Mouse (Mus musculus) MEL (cell line): Measurements from ENCODE around the gene Ccdc180. TPM values are rescaled to one million over a fixed set of nuclear protein-coding genes. Genes with fewer than 3 reads are reported as not detected.

Experiments used
- DNase-seq: peaks from one replicate; pipeline ENCODE4 v3.0.0; 2011; ENCODE audit warnings: low read depth, low spot score
- H3K27ac ChIP-seq: 2 replicates; pipeline ENCODE4 v1.5.1; 2012; ENCODE audit warnings: low read depth, mild to moderate bottlenecking, control low read depth, low read length, moderate library complexity; ENCODE audit not compliant: control insufficient read depth
- H3K27me3 ChIP-seq, 2 experiments: fragments of 150-350 bp in 1 of 2; sonication (generic) in 1 of 2; 2 replicates each; pipeline ENCODE4 v1.6.1; 2012; ENCODE audit warnings: low read length in 2 of 2, mild to moderate bottlenecking in 2 of 2, improper control_type of control experiment in 1 of 2, moderate library complexity in 1 of 2; ENCODE audit not compliant: insufficient read depth in 2 of 2, control insufficient read depth in 1 of 2
- H3K36me3 ChIP-seq, 2 experiments: 2 replicates each; pipeline ENCODE4 v1.6.1; 2012 to 2014; ENCODE audit warnings: low read length in 2 of 2, improper control_type of control experiment in 1 of 2, inconsistent platforms in 1 of 2, mild to moderate bottlenecking in 1 of 2; ENCODE audit not compliant: insufficient read depth in 2 of 2, control insufficient read depth in 1 of 2
- H3K4me1 ChIP-seq, 2 experiments: fragments of 150-350 bp in 1 of 2; sonication (generic) in 1 of 2; 2 replicates each; pipeline ENCODE4 v1.6.1; 2012; ENCODE audit warnings: low read length in 2 of 2, improper control_type of control experiment in 1 of 2, mild to moderate bottlenecking in 1 of 2; ENCODE audit not compliant: insufficient read depth in 2 of 2, control insufficient read depth in 1 of 2
- H3K4me3 ChIP-seq, 2 experiments: fragments of 150-350 bp in 1 of 2; sonication (generic) in 1 of 2; 2 replicates each; pipeline ENCODE4 v1.5.1; 2012; ENCODE audit warnings: low read depth in 2 of 2, low read length in 2 of 2, mild to moderate bottlenecking in 2 of 2, moderate library complexity in 2 of 2, control low read depth in 1 of 2, improper control_type of control experiment in 1 of 2; ENCODE audit not compliant: control insufficient read depth in 1 of 2, insufficient read depth in 1 of 2
- H3K79me2 ChIP-seq: 2 replicates; pipeline ENCODE4 v1.6.1; 2012; ENCODE audit warnings: mild to moderate bottlenecking, low read length, moderate library complexity; ENCODE audit not compliant: control insufficient read depth, poor library complexity, insufficient read depth
- H3K9ac ChIP-seq: 2 replicates; pipeline ENCODE4 v1.6.1; 2012; ENCODE audit warnings: low read depth, mild to moderate bottlenecking, control low read depth, low read length, moderate library complexity; ENCODE audit not compliant: control insufficient read depth, poor library complexity, severe bottlenecking
- H3K9me3 ChIP-seq: fragments of 150-350 bp; sonication (generic); replicated peaks from 2 replicates; pipeline ENCODE4 v1.6.1; 2012; ENCODE audit warnings: mild to moderate bottlenecking, low read length, improper control_type of control experiment, moderate library complexity; ENCODE audit not compliant: insufficient read depth
- BHLHE40 ChIP-seq: IDR thresholded peaks from 2 replicates; pipeline ENCODE4 v1.6.1; 2012; ENCODE audit warnings: low read depth, mild to moderate bottlenecking, inconsistent platforms, low read length, improper control_type of control experiment, borderline replicate concordance
- CHD1 ChIP-seq: IDR thresholded peaks from 2 replicates; pipeline ENCODE4 v1.6.1; 2012; ENCODE audit warnings: low read depth, mild to moderate bottlenecking, inconsistent platforms, low read length, improper control_type of control experiment
- CHD2 ChIP-seq: IDR thresholded peaks from 2 replicates; pipeline ENCODE4 v1.6.1; 2011; ENCODE audit warnings: low read length, improper control_type of control experiment
- E2F4 ChIP-seq: IDR thresholded peaks from 2 replicates; pipeline ENCODE4 v1.6.1; 2011; ENCODE audit warnings: low read depth, low read length, improper control_type of control experiment, borderline replicate concordance
- ELF1 ChIP-seq: IDR thresholded peaks from 2 replicates; pipeline ENCODE4 v1.6.1; 2014; ENCODE audit warnings: low read depth, mild to moderate bottlenecking, inconsistent platforms, low read length, improper control_type of control experiment, moderate library complexity
- ETS1 ChIP-seq: IDR thresholded peaks from 2 replicates; pipeline ENCODE4 v1.6.1; 2012; ENCODE audit warnings: low read depth, mild to moderate bottlenecking, inconsistent platforms, low read length, improper control_type of control experiment, moderate library complexity
- GABPA ChIP-seq: IDR thresholded peaks from 2 replicates; pipeline ENCODE4 v1.6.1; 2012; ENCODE audit warnings: low read depth, mild to moderate bottlenecking, inconsistent platforms, low read length, improper control_type of control experiment, moderate library complexity
- GATA1 ChIP-seq: IDR thresholded peaks from 2 replicates; pipeline ENCODE4 v1.6.1; 2011; ENCODE audit warnings: low read depth, low read length, improper control_type of control experiment
- KAT2A ChIP-seq: conservative IDR thresholded peaks from 2 replicates; pipeline ENCODE4 v1.6.1; 2012; ENCODE audit warnings: low read depth, low read length, improper control_type of control experiment, inconsistent platforms
- MAFK ChIP-seq: IDR thresholded peaks from 2 replicates; pipeline ENCODE4 v1.6.1; 2011; ENCODE audit warnings: low read depth, mild to moderate bottlenecking, low read length, improper control_type of control experiment, borderline replicate concordance
- MEF2A ChIP-seq: IDR thresholded peaks from 2 replicates; pipeline ENCODE4 v1.6.1; 2014; ENCODE audit warnings: low read depth, mild to moderate bottlenecking, inconsistent platforms, low read length, improper control_type of control experiment; ENCODE audit not compliant: poor library complexity, insufficient replicate concordance, severe bottlenecking; ENCODE audit errors: extremely low read depth
- MYB ChIP-seq: IDR thresholded peaks from 2 replicates; pipeline ENCODE4 v1.6.1; 2011; ENCODE audit warnings: mild to moderate bottlenecking, low read depth, low read length, improper control_type of control experiment
- MYC ChIP-seq: IDR thresholded peaks from 2 replicates; pipeline ENCODE4 v1.6.1; 2011; ENCODE audit warnings: low read depth, mild to moderate bottlenecking, low read length, improper control_type of control experiment, moderate library complexity
- POLR2A ChIP-seq, 2 experiments: IDR thresholded peaks; 2 replicates each; pipeline ENCODE4 v1.6.1; 2011 to 2012; ENCODE audit warnings: low read length in 2 of 2, mild to moderate bottlenecking in 2 of 2, control low read depth in 1 of 2, improper control_type of control experiment in 1 of 2, low read depth in 1 of 2, moderate library complexity in 1 of 2; ENCODE audit not compliant: control insufficient read depth in 1 of 2, insufficient read depth in 1 of 2, poor library complexity in 1 of 2
- RAD21 ChIP-seq: IDR thresholded peaks from 2 replicates; pipeline ENCODE4 v1.6.1; 2011; ENCODE audit warnings: mild to moderate bottlenecking, low read depth, low read length, improper control_type of control experiment
- RCOR1 ChIP-seq: IDR thresholded peaks from 2 replicates; pipeline ENCODE4 v1.6.1; 2012; ENCODE audit warnings: low read depth, mild to moderate bottlenecking, inconsistent platforms, low read length, improper control_type of control experiment
- SIN3A ChIP-seq: IDR thresholded peaks from 2 replicates; pipeline ENCODE4 v1.6.1; 2012; ENCODE audit warnings: low read length, improper control_type of control experiment, inconsistent platforms
- TAL1 ChIP-seq: IDR thresholded peaks from 2 replicates; pipeline ENCODE4 v1.6.1; 2012; ENCODE audit warnings: mild to moderate bottlenecking, inconsistent platforms, low read length, moderate library complexity, mixed read lengths
- UBTF ChIP-seq: IDR thresholded peaks from 2 replicates; pipeline ENCODE4 v1.6.1; 2012; ENCODE audit warnings: low read depth, mild to moderate bottlenecking, inconsistent platforms, low read length, improper control_type of control experiment, moderate library complexity, borderline replicate concordance; ENCODE audit not compliant: insufficient read depth
- ZKSCAN1 ChIP-seq: IDR thresholded peaks from 2 replicates; pipeline ENCODE4 v1.6.1; 2012; ENCODE audit warnings: low read depth, mild to moderate bottlenecking, inconsistent platforms, low read length, improper control_type of control experiment, moderate library complexity
- ZNF384 ChIP-seq: IDR thresholded peaks from 2 replicates; pipeline ENCODE4 v1.6.1; 2012; ENCODE audit warnings: low read depth, mild to moderate bottlenecking, inconsistent platforms, low read length, improper control_type of control experiment
- polyA plus RNA-seq, 2 experiments: library from polyadenylated mRNA; stranded (reverse) in 1 of 2; unstranded in 1 of 2; fragments of >175 nt in 1 of 2; fragments of >200 nt in 1 of 2; gene quantifications; 2 replicates each; pipeline versions ENCODE4 v1.2.1 to v1.2.4; 2012; ENCODE audit warnings: low replicate concordance in 2 of 2, low read depth in 1 of 2; ENCODE audit not compliant: insufficient read length in 2 of 2, insufficient read depth in 1 of 2, missing spikeins in 1 of 2
- total RNA-seq: library from RNA; depleted of rRNA; stranded (reverse); fragments of 300-350 nt; gene quantifications from 2 replicates; pipeline ENCODE4 v1.2.3, GENCODE M21; 2012

Ccdc180 gene
- total and polyA plus RNA-seq, 3 experiments, result 0.08 to 0.31 TPM; not detected in 1

GRCm38 (mm10) chr4:45924011-45924410 is 33.9 kb downstream of the Ccdc180 start:
- Histone ChIP-seq H3K4me3 (no peak overlapping the region), H3K79me2 (no peaks in the 10 kb centered on the region), H3K36me3 (no peaks in the 10 kb centered on the region), H3K9me3 (no peaks in the 10 kb centered on the region), H3K27ac (no peak overlapping the region), H3K4me1 (no peaks in the 10 kb centered on the region), H3K9ac (no peak overlapping the region), H3K27me3 (peaks cover 0 to 5% of the 10 kb centered on the region in 2 experiments; a peak in 3 of 4 replicates)
- DNase-seq, result no peak
- TF ChIP-seq BHLHE40, result no peak
- no peak for TF ChIP-seq UBTF
- TF ChIP-seq RAD21, result no peak
- TF ChIP-seq TAL1, result no peak
- TF ChIP-seq ETS1, result no peak
- TF ChIP-seq RCOR1, result no peak
- no peak for TF ChIP-seq SIN3A
- no peak for TF ChIP-seq POLR2A (IDR thresholded peaks at IDR 0.05; ENCODE audit: control insufficient read depth in 1 of 2, insufficient read depth in 1 of 2, low read depth in 1 of 2, low read length in 2 of 2, poor library complexity in 1 of 2)
- TF ChIP-seq E2F4, result no peak

GRCm38 (mm10) chr4:45928561-45928960 is 38.5 kb downstream of the Ccdc180 start:
- no peak overlapping the region for H3K9ac ChIP-seq
- H3K4me1 ChIP-seq, result no peaks in the 10 kb centered on the region
- TF ChIP-seq KAT2A (no peak), MYC (no peak), POLR2A (IDR thresholded peaks at IDR 0.05; ENCODE audit: control insufficient read depth in 1 of 2, insufficient read depth in 1 of 2, low read depth in 1 of 2, low read length in 2 of 2, poor library complexity in 1 of 2) (no peak), GATA1 (no peak), SIN3A (no peak), RAD21 (no peak), MEF2A (no peak), GABPA (no peak), ELF1 (no peak), MAFK (no peak), CHD2 (no peak), CHD1 (no peak), MYB (no peak), ETS1 (no peak), ZKSCAN1 (no peak), ZNF384 (no peak)
- no peaks in the 10 kb centered on the region for H3K36me3 ChIP-seq
- H3K27me3 ChIP-seq, result peaks cover 0 to 1% of the 10 kb centered on the region in 2 experiments; a peak in 2 of 4 replicates
- DNase-seq, result no peak
- H3K27ac ChIP-seq, result no peak overlapping the region
- no peaks in the 10 kb centered on the region for H3K9me3 ChIP-seq
- H3K79me2 ChIP-seq, result no peaks in the 10 kb centered on the region
- no peak overlapping the region for H3K4me3 ChIP-seq
